Mouse (Mus musculus) monocyte, adult 2 months (primary cell): Measurements from ENCODE around the gene Grin2d.
A peak's percentile ranks its signal among the peaks of the same experiment; 100 is the strongest.

Experiments
- DNase-seq, 2 experiments: peaks; one replicate each; pipeline ENCODE4 v3.0.0; 2022; ENCODE audit warnings: low spot score in 2 of 2, low read depth in 1 of 2

Grin2d gene

DNA sequence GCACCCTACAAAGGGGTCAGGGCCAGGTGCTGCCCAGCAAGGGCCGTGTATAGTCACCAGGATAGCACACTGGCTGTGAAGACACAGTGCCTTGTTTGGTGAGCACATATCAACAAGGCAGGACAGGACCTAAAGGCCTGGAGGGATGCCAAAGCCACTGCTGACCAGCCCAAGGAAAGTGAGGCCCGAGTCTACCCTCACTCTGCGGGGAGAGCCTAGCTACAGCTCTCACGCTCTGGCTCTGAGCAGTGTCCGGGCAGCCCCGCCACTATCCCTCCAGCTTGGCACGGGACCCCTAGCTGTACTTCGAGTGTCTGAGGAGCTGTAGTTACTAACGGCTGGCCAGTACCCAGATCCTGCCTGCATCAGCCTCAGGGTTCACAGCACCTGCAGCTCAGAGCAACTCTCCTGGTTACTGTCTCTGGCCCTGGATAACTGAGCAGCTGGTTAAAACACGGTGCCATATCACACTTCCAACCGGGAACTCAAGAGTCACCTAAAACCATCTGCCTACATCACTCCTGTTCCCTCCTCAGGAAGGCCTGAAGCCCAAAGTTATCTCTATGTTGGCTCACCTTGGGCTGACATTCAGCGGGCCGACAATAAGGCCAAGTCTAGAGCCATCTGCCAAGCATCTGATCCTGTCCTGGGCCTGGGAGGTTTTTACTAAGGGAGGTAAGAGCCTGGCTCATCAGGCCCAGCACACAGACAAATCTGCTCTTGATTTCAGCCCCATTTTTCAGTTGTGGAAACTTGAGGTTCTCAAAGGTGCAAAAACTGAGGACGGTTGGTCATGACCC lies 68.7 kb downstream of the Grin2d start:
- no peak for DNase-seq

GRCm38 (mm10) chr7:45808471-45808870 lies 69.7 kb downstream of the Grin2d start:
- DNase-seq: no peak

DNA sequence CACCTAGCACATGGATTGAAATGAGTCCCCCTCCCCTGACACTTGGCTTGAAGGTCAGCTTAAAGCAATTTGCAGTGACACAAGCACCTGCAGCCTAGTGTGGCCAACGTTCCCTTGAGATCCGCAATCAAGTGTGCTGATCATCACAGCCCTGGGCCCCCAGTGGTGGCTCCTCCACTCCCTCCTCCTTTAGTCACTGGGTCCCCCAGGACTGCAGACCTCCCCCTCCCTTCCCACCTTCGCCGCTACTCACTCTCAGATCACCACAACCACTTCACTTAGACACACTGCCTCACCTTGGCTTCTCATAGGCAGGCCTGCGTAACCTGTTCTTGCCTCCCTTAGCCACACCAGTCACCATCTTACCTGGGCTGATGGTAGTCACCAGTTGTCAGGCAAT lies 72.2 kb downstream of the Grin2d start:
- DNase-seq: no peak

DNA sequence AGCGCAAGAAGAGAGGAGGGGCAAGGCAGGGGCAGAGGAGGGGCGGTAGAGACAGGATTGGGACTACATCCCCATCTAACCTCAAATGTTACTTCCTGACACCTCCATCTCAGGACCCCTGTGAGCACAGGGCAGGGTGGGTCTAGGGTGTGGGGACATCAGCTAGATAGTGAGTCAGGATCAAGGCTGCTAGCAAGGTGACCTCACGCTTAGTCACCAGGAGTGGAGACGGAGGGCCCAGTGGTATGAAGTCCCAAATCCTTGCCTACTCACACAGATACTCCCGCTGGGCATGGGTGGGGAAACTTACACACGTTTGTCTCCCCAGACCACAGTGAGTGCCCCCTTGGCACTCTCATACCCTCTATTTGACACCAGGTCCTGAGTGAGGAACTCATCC lies 75.6 kb downstream of the Grin2d start:
- DNase-seq: no peak

- peak; percentile 74 to 87 for DNase-seq
These were observed 76.8 kb downstream of the Grin2d start for GRCm38 (mm10) chr7:45801348-45801747.

DNA sequence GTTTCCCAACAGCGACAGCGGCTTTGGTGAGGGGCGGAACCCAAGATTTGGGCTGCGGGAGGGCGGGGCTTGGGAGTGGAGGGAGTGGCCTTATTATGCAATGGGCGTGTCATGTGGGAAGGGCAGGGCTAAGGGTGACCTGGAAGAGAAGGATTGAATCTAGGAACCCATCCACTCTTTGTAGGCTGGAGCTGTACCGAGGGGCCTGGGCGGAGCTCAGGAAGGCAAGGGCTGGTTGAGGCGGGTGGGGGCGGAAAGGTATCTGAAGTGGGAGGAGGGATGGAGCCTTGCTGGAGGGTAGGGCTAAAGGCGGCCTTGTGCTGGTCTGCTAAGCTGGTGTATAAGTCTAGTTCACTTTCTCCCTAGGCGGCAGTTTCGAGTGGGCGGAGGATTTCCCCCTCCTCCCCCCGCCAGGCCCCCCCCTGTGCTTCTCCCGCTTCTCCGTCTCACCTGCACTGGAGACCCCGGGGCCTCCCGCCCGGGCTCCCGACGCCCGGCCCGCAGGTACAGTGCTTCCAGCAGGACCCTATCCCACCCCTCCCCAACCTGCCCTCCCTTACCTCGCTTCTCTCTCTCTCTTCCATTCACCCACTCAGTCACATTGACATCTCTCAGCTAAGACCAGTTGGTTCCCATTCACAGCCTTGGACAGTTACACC lies 77.5 kb downstream of the Grin2d start:
- no peak for DNase-seq

GRCm38 (mm10) chr7:45800001-45800400 lies 78.2 kb downstream of the Grin2d start:
- DNase-seq: no peak

GRCm38 (mm10) chr7:45798931-45799330 lies 79.2 kb downstream of the Grin2d start:
- DNase-seq: no peak

- DNase-seq: no peak
These were observed 79.7 kb downstream of the Grin2d start for GRCm38 (mm10) chr7:45798511-45798836.

- no peak for DNase-seq
These were observed 80.3 kb downstream of the Grin2d start for GRCm38 (mm10) chr7:45797661-45798510.

- no peak for DNase-seq
These were observed 81.2 kb downstream of the Grin2d start for GRCm38 (mm10) chr7:45796950-45797349.

DNA sequence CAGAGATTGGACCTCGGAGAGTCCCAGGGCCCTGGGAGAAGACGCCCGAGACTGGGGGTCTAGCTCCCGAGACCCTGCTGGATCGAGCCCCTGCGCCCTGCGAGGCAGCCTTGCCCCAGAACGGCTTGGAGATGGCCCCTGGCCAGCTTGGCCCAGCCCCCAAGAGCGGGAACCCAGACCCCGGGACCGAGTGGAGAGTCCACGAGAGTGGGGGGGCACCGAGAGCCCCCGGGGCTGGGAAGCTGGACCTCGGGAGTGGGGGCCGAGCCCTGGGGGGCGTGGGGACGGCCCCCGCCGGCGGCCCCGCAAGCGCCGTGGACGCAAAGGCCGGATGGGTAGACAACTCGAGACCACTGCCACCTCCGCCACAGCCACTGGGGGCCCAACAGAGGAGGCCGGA lies 83.2 kb downstream of the Grin2d start:
- DNase-seq: no peak

GRCm38 (mm10) chr7:45793969-45794585 lies 84.1 kb downstream of the Grin2d start:
- no peak for DNase-seq

- DNase-seq: no peak
These were observed 84.9 kb downstream of the Grin2d start for GRCm38 (mm10) chr7:45793240-45793639.

DNA sequence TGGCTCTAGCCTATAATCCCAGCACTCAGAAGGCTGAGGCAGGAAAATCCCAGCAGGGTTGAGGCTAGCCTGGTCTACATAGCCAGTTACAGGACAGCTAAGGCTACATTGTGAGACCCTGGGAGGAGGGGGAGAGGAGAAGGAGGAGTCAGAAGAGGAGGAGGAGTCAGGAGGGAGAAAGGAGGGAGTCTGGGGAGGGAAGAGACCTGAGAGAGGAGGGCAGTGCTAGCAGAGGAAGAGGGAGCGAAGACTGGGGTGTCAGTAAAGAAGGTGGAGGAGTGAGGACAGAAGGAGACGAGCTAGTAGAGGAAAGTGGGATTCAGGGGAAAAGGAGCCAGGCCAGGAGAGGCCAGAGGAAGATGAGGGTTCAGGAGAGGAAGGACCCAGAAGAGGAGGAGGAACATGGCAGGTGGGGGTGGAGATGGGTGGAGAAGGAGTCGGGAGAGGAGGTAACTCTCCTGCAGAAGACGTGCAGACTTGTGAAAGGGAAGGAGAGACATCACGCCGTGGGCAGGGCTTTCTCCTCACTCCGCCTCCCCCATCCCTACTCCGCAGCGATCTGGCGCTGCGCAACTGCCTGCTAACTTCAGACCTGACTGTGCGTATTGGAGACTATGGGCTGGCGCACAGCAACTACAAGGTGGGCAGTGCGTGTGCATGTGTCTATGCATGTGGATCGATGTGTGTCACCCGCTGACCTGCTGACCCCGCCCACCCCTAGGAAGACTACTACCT lies 86.3 kb downstream of the Grin2d start:
- no peak for DNase-seq

DNA sequence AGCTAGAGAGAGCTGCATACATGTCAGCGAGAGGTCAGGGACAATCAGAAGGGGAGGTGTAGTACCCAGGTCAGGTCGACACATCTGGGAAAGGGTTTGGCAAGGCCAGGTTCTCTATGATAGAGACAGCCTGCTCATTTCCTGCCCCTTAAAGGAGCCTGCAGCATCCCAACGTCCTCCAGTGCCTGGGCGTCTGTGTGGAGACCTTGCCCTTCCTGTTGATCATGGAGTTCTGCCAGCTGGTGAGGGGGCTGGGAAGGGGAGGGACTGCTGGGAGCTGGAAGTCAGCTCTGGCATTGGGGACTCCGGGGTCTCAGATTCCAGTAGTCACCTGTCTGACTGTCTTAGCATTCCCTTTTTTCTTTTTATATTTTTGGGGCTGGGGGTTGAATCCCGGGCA lies 87.5 kb downstream of the Grin2d start:
- DNase-seq: no peak

GRCm38 (mm10) chr7:45787642-45788041 lies 90.5 kb downstream of the Grin2d start:
- no peak for DNase-seq

- DNase-seq: no peak
These were observed 91.3 kb downstream of the Grin2d start for GRCm38 (mm10) chr7:45786661-45787413.

DNA sequence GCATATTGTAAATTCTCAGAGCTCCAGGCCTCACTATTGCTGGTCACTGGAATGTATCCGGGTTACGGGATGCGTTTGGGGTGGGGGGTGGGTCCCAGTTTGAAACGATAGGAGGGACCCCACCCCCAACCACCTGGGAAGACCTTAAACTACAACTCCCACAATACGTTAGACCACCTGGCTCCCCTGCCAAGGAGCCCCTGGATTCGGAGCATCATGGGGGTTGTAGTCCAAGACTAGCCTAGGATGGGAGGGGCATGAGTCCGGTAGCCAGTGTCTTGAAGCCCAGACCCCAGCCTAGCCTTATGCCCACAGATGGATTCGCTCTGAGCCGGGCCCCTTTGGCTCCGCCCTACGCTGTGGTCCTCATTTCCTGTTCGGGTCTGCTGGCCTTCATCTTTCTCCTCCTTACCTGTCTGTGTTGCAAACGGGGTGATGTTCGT lies 92.0 kb downstream of the Grin2d start:
- no peak for DNase-seq
